Mouse (Mus musculus) CH12.LX (cell line): ENCODE measurements around the gene Tdrd9. TPM values are rescaled to one million over a fixed set of nuclear protein-coding genes. Genes with fewer than 3 reads are reported as not detected.

Source experiments
- DNase-seq: peaks from one replicate; pipeline ENCODE4 v3.0.0-alpha.2; 2013; ENCODE audit errors: extremely low read depth
- H3K27ac ChIP-seq: 2 replicates; pipeline ENCODE4 v1.5.1; 2012; ENCODE audit warnings: low read depth, mild to moderate bottlenecking, control low read depth, moderate library complexity; ENCODE audit not compliant: insufficient read depth
- H3K27me3 ChIP-seq: replicated peaks from 2 replicates; pipeline ENCODE3; 2012; ENCODE audit warnings: inconsistent platforms
- H3K36me3 ChIP-seq, 2 experiments: replicated peaks in 1 of 2; 2 replicates each; pipeline versions ENCODE3 to v1.6.1; 2012; ENCODE audit warnings: inconsistent platforms in 1 of 2, low read length in 1 of 2, mild to moderate bottlenecking in 1 of 2, mixed read lengths in 1 of 2, moderate library complexity in 1 of 2; ENCODE audit not compliant: control insufficient read depth in 1 of 2, insufficient read depth in 1 of 2
- H3K4me1 ChIP-seq, 2 experiments: 2 replicates each; pipeline ENCODE4 v1.6.1; 2012; ENCODE audit warnings: inconsistent platforms in 1 of 2, moderate library complexity in 1 of 2; ENCODE audit not compliant: insufficient read depth in 2 of 2, control insufficient read depth in 1 of 2
- H3K4me2 ChIP-seq: 2 replicates; pipeline ENCODE4 v1.6.1; 2012; ENCODE audit warnings: low read depth, mild to moderate bottlenecking, control low read depth; ENCODE audit not compliant: poor library complexity, insufficient read depth, severe bottlenecking
- H3K4me3 ChIP-seq, 3 experiments: fragments of 150-350 bp in 1 of 3; sonication (generic) in 1 of 3; replicated peaks in 1 of 3; 2 replicates each; pipeline versions ENCODE3 to v1.5.1; 2011 to 2012; ENCODE audit warnings: low read depth in 2 of 3, low read length in 2 of 3, mild to moderate bottlenecking in 2 of 3, moderate library complexity in 2 of 3, control low read depth in 1 of 3, improper control_type of control experiment in 1 of 3, inconsistent platforms in 1 of 3, mixed read lengths in 1 of 3; ENCODE audit not compliant: poor library complexity in 1 of 3
- H3K79me2 ChIP-seq: replicated peaks from 2 replicates; pipeline ENCODE4 v1.6.1; 2012; ENCODE audit warnings: mild to moderate bottlenecking, moderate library complexity; ENCODE audit not compliant: control insufficient read depth, poor library complexity, insufficient read depth, severe bottlenecking; ENCODE audit errors: extremely low read depth
- H3K9ac ChIP-seq: 2 replicates; pipeline ENCODE4 v1.6.1; 2012; ENCODE audit warnings: low read depth, mild to moderate bottlenecking, control low read depth, moderate library complexity; ENCODE audit not compliant: insufficient read depth
- H3K9me3 ChIP-seq: replicated peaks from 2 replicates; pipeline ENCODE3; 2012; ENCODE audit warnings: low read length, inconsistent platforms, mixed read lengths
- CHD2 ChIP-seq: IDR thresholded peaks from 2 replicates; pipeline ENCODE4 v1.6.1; 2011; ENCODE audit warnings: low read length, improper control_type of control experiment
- ETS1 ChIP-seq: conservative IDR thresholded peaks from 2 replicates; pipeline ENCODE4 v1.6.1; 2012; ENCODE audit warnings: low read depth, mild to moderate bottlenecking, inconsistent platforms, low read length, improper control_type of control experiment, moderate library complexity
- HCFC1 ChIP-seq: IDR thresholded peaks from 2 replicates; pipeline ENCODE4 v1.6.1; 2012; ENCODE audit warnings: low read depth, mild to moderate bottlenecking, inconsistent platforms, low read length, improper control_type of control experiment
- JUN ChIP-seq: IDR thresholded peaks from 2 replicates; pipeline ENCODE4 v1.6.1; 2011; ENCODE audit warnings: low read depth, mild to moderate bottlenecking, low read length, improper control_type of control experiment, moderate library complexity; ENCODE audit not compliant: insufficient read depth
- JUND ChIP-seq: conservative IDR thresholded peaks from 2 replicates; pipeline ENCODE4 v1.6.1; 2011; ENCODE audit warnings: low read depth, low read length, improper control_type of control experiment
- KAT2A ChIP-seq: IDR thresholded peaks from 2 replicates; pipeline ENCODE4 v1.6.1; 2012; ENCODE audit warnings: low read length, improper control_type of control experiment, inconsistent platforms; ENCODE audit not compliant: insufficient replicate concordance
- MAFK ChIP-seq: IDR thresholded peaks from 2 replicates; pipeline ENCODE4 v1.6.1; 2011; ENCODE audit warnings: low read length, improper control_type of control experiment; ENCODE audit not compliant: insufficient replicate concordance
- MAX ChIP-seq: IDR thresholded peaks from 2 replicates; pipeline ENCODE4 v1.6.1; 2011; ENCODE audit warnings: low read length, improper control_type of control experiment
- MAZ ChIP-seq: IDR thresholded peaks from 2 replicates; pipeline ENCODE4 v1.6.1; 2012; ENCODE audit warnings: low read depth, mild to moderate bottlenecking, inconsistent platforms, low read length, improper control_type of control experiment, moderate library complexity
- MEF2A ChIP-seq: IDR thresholded peaks from 2 replicates; pipeline ENCODE4 v1.6.1; 2014; ENCODE audit warnings: low read depth, mild to moderate bottlenecking, inconsistent platforms, low read length, improper control_type of control experiment, borderline replicate concordance
- MXI1 ChIP-seq: IDR thresholded peaks from 2 replicates; pipeline ENCODE4 v1.6.1; 2011; ENCODE audit warnings: mild to moderate bottlenecking, low read depth, low read length, improper control_type of control experiment
- MYC ChIP-seq: IDR thresholded peaks from 2 replicates; pipeline ENCODE4 v1.6.1; 2011; ENCODE audit warnings: low read depth, mild to moderate bottlenecking, improper control_type of control experiment, low read length
- NELFE ChIP-seq: IDR thresholded peaks from 2 replicates; pipeline ENCODE4 v1.6.1; 2011; ENCODE audit warnings: low read depth, low read length, improper control_type of control experiment
- NRF1 ChIP-seq: IDR thresholded peaks from 2 replicates; pipeline ENCODE4 v1.6.1; 2014; ENCODE audit warnings: low read depth, mild to moderate bottlenecking, inconsistent platforms, low read length, improper control_type of control experiment, moderate library complexity
- PAX5 ChIP-seq: IDR thresholded peaks from 2 replicates; pipeline ENCODE4 v1.6.1; 2012; ENCODE audit warnings: low read length, inconsistent platforms, mixed read lengths
- POLR2A ChIP-seq: IDR thresholded peaks from 2 replicates; pipeline ENCODE4 v1.6.1; 2011; ENCODE audit warnings: low read depth, mild to moderate bottlenecking, improper control_type of control experiment, low read length
- TBP ChIP-seq: conservative IDR thresholded peaks from 2 replicates; pipeline ENCODE4 v1.6.1; 2011; ENCODE audit warnings: low read depth, low read length, improper control_type of control experiment
- TCF12 ChIP-seq: IDR thresholded peaks from 2 replicates; pipeline ENCODE4 v1.6.1; 2014; ENCODE audit warnings: low read depth, mild to moderate bottlenecking, inconsistent platforms, low read length, improper control_type of control experiment
- ZC3H11A ChIP-seq: IDR thresholded peaks from 2 replicates; pipeline ENCODE4 v1.6.1; 2012; ENCODE audit warnings: low read depth, mild to moderate bottlenecking, inconsistent platforms, low read length, improper control_type of control experiment
- ZKSCAN1 ChIP-seq: IDR thresholded peaks from 2 replicates; pipeline ENCODE4 v1.6.1; 2012; ENCODE audit warnings: low read depth, inconsistent platforms, low read length, improper control_type of control experiment, borderline replicate concordance
- dilution Hi-C: fragments of 300-500 bp; cut with MboI; formaldehyde crosslinking; loops from 2 replicates; pipeline ENCODE4 v1.14.3; 2020; ENCODE audit warnings: low sequenced_read_pairs; ENCODE audit not compliant: extremely low pct_unique_long_range_greater_than_20kb, extremely low pct_ligation_motif_present
- in situ Hi-C: fragments of 300-500 bp; cut with MboI; formaldehyde crosslinking; loops from 3 replicates; pipeline ENCODE4 v1.14.3; 2019; ENCODE audit warnings: low sequenced_read_pairs, low pct_ligation_motif_present, low pct_unique_long_range_greater_than_20kb, mixed read lengths
- polyA plus RNA-seq: library from polyadenylated mRNA; unstranded; fragments of >175 nt; gene quantifications from 2 replicates; pipeline ENCODE4 v1.2.1, GENCODE M21; 2012; ENCODE audit warnings: low read depth; ENCODE audit not compliant: insufficient read length
- total RNA-seq, 2 experiments: library from RNA; depleted of rRNA; stranded (reverse); fragments of 300-350 nt in 1 of 2; fragments of >200 nt in 1 of 2; gene quantifications; 2 replicates each; pipeline ENCODE4 v1.2.3; 2012 to 2014

Gene Tdrd9
- total and polyA plus RNA-seq, 3 experiments = not detected

DNA sequence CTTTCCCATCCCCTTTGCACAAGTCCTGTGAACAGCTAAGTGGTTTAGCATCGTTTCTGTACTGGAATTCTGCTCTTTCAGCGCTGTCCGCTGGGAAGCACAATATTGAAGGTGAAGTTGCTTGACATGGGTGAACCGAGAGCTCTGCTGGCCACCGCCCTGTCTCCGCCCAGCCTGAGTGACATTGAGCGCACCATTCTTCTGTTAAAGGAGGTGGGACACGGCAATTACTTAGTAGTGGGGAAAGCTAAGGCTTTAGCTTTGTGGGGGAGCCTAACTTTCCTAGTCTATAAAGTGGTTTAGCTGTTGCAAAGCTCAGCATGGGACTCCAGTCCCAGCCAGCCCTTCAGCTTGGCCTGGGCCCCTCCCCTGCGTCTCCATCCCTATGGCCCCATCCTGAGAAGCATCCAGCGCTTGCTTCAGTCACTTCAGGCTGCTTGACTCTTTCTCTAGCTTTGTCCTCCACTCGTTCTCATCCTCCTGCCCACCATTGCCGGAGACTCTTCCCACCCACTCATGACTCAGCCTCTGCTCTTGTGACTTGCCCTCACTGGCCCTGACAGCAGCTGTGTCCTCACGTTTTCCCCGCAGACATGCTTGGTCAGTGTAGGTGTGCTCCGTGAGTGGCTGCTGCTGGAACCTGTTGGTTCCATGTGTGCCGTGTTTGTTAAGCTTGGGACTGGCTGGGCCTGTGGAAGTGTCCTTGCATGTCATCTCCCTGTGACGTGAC lies 53.4 kb downstream of the Tdrd9 start:
- in situ Hi-C loops (no loop called here), dilution Hi-C loops (no loop called here)
- TF ChIP-seq TBP (no peak), JUND (no peak), JUN (no peak), PAX5 (no peak), NRF1 (no peak), MAZ (no peak), ZC3H11A (no peak), CHD2 (no peak), ETS1 (no peak), NELFE (no peak), MEF2A (no peak), MYC (no peak), TCF12 (no peak)

GRCm38 (mm10) chr12:112025457-112025856 lies 54.1 kb downstream of the Tdrd9 start:
- in situ Hi-C loops (no loop called here), dilution Hi-C loops (no loop called here)
- H3K36me3 ChIP-seq = no peaks in the 10 kb centered on the region
- no peak for DNase-seq
- H3K9me3 ChIP-seq = peaks cover 35% of the 10 kb centered on the region
- no peak overlapping the region for H3K4me3 ChIP-seq
- H3K27me3 ChIP-seq = peaks cover 42% of the 10 kb centered on the region
- H3K27ac ChIP-seq = no peak overlapping the region
- H3K79me2 ChIP-seq = no peaks in the 10 kb centered on the region
- no peak overlapping the region for H3K4me2 ChIP-seq
- no peak overlapping the region for H3K9ac ChIP-seq
- H3K4me1 ChIP-seq = no peaks in the 10 kb centered on the region
- TF ChIP-seq HCFC1 (no peak), KAT2A (no peak), ZKSCAN1 (no peak), MXI1 (no peak), MAFK (no peak), ETS1 (no peak), MAX (no peak), JUND (no peak), POLR2A (no peak)

More for the DNA sequence above, 53.4 kb downstream of the Tdrd9 start:
- Histone ChIP-seq H3K4me3 (no peak overlapping the region), H3K4me2 (no peak overlapping the region), H3K36me3 (no peaks in the 10 kb centered on the region), H3K27me3 (peaks cover 36% of the 10 kb centered on the region), H3K9me3 (peaks cover 35% of the 10 kb centered on the region), H3K79me2 (no peaks in the 10 kb centered on the region), H3K27ac (no peak overlapping the region), H3K9ac (no peak overlapping the region), H3K4me1 (no peaks in the 10 kb centered on the region)
- DNase-seq = no peak
